Mouse (Mus musculus) adrenal gland, adult 2 months (tissue): ENCODE results near the gene St3gal6. TPM values are rescaled to one million over a fixed set of nuclear protein-coding genes. Genes with fewer than 3 reads are reported as not detected.
A peak's percentile ranks its signal among the peaks of the same experiment; 100 is the strongest.

Source experiments
- DNase-seq: peaks from one replicate; pipeline ENCODE4 v3.0.0; 2021
- polyA plus RNA-seq: library from polyadenylated mRNA; depleted of rRNA; stranded (reverse); fragments of >200 nt; gene quantifications from 2 replicates; pipeline ENCODE4 v1.2.3, GENCODE M21; 2012
- total RNA-seq, 2 experiments: library from RNA; stranded (reverse); gene quantifications; 2 replicates each; pipeline ENCODE4 v1.2.3; 2021

The St3gal6 gene
- total and polyA plus RNA-seq, 3 experiments = 13.3 to 39.8 (median 37.3) TPM

- DNase-seq = no peak
Observed at GRCm38 (mm10) chr16:58521182-58521581, 2.9 kb downstream of the St3gal6 start.

DNA sequence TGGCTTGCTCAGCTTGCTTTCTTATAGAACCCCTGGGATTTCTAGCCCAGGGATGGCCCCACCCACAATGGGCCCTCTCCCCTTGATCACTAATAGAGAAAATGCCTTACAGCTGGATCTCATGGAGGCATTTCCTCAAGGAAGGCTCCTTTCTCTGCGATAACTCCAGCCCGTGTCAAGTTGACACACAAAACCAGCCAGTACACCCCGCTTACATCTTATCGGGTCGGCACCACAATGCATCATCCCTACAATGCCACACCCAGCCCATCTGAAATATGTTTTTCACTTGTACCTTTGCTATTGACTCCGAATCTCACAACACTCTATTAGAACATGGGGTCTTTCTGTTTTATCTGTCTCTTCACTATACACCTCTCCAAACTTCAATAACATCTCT, 3.6 kb downstream of the St3gal6 start:
- no peak for DNase-seq

GRCm38 (mm10) chr16:58519650-58520073, 4.4 kb downstream of the St3gal6 start:
- DNase-seq = no peak

GRCm38 (mm10) chr16:58516960-58517798, 6.9 kb downstream of the St3gal6 start:
- no peak for DNase-seq

DNA sequence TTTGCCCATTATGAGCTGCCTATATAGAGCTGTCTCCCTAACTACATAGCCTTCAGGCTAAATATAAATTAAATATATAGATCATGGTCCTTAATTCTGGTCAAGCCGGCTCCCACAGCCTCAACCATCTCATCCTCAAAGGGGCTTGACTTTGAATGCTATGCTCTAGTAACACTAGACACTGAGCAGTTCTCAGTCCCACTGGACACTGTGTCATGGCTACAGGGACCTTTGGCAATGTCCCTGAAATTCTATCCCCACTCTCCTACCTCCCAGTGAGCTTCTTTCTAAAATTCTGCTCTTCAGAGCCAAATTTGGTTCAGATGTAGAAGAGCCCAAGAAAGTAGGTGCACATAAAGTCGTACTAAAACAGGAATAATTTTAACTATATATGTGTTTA, 7.9 kb downstream of the St3gal6 start:
- no peak for DNase-seq

DNA sequence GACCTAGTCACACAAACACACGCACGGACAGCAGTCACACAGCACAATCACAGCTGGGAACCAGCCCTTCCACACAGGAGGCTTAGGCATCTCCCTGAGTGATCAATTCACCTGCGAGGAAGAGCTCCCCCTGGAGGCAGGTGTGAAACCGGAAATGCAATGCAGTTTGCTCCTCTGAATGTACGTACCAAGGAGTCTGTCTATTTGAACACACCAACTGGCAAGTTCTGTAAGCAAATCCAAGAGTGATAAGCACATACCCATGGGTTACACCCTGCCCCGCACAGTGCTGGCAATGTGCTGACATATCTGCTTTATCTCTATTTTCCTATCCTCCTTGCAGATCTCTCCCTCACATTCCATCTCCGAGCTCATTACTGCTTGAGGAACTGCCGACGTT, 9.5 kb downstream of the St3gal6 start:
- peak; percentile 32 for DNase-seq

DNA sequence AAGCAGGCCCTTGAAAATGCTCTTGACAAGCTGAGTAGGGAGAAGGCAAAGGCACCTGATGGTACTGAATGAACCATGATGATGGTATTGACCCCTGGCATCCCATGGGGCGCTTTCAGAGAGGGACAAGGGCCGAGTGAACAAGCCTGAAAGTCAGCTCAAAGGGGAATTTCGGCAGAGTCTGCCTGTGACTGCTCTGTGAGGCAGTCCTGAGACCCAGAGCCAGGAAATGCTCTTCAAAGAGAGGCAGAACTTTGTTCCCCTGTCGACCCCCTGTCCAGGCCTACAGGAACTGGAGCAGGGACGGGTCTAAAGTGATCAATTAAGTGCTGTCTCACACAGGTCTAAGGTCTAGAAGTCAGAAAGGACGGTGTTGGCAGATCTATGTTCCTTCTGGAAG, 10.3 kb downstream of the St3gal6 start:
- peak; percentile 47 for DNase-seq

- peak; percentile 36 for DNase-seq
Observed at GRCm38 (mm10) chr16:58512887-58513286, 11.2 kb downstream of the St3gal6 start.

GRCm38 (mm10) chr16:58512181-58512761, 11.8 kb downstream of the St3gal6 start:
- DNase-seq = peak; percentile 36

GRCm38 (mm10) chr16:58504945-58505344, 19.1 kb downstream of the St3gal6 start:
- DNase-seq = no peak

GRCm38 (mm10) chr16:58502566-58502965, 21.5 kb downstream of the St3gal6 start:
- DNase-seq = no peak

GRCm38 (mm10) chr16:58501760-58502301, 22.2 kb downstream of the St3gal6 start:
- DNase-seq = no peak

DNA sequence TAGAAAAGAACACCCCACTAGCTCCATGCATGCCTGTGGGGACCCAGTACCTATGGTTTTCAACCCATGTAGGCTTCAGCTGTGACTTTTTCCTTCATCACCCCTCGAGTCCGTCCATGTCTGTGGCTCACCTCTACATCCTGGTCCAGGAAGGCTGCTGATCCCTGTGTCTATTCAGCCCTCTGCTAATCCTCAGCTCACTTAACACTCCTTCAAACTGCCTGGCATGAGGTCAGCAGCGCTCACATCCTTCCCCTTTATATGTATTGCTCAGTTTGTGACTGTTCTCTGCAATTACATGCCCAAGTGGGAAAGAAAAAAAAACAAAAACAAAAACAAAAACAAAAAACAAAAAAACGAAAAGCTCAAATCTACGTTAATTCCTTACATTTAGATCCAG, 24.4 kb downstream of the St3gal6 start:
- no peak for DNase-seq

GRCm38 (mm10) chr16:58499172-58499584, 24.9 kb downstream of the St3gal6 start:
- no peak for DNase-seq

DNA sequence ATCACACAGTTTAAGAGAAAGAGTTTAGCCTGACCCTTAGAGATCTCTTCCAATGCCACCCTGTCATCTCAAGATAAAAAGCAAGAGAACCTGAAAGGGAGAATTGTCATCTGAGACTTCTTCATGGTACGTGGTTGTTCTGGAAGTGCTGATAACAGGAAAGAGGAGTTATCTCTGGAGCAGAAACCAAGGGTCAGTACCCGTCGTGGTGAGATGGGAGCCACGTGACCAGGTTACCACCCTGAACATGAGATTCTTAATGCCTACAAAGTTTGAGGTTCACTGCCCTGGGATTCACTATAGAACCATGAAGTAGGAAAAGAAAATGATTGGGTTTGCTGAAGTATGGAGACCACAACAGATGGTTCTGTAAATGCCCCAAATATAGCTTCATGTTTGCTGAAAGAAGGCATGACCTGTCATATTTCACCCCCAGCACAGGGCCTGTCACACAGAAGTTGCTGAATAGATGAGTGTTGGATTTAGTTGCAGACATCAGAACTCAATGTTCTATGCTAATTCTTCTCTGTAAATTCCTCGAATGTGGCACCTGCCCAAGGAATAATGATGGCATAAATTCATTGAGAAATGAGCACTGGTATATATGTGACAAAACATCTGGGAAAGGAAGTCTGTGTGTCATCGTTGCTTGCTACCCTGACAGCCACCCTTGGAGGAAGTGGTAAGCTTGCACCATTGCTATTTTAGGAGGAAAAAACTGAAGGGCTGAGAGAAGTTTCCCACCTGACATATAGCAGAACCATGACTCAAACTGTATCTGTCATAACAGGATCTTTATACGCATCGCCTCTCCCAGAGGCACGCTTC, 25.9 kb downstream of the St3gal6 start:
- no peak for DNase-seq

DNA sequence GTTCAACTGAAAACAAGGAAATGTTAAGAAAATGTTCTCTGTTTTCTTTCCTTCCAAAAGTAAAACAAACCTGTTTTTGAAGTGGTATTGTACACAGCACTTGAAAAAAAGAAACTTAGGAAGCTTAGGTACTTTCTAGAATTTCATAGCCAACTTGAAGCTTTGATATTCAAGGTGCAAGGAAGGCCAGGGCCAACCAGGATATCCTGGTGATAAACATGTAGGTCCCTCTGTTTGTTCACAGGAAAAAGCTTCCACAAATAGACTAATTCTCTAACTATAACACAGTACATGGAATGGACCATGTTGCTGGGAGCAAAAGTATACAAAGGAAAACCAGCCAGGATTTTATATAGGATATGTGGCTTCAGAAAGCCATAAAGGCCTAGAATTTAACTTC, 27.3 kb downstream of the St3gal6 start:
- no peak for DNase-seq

DNA sequence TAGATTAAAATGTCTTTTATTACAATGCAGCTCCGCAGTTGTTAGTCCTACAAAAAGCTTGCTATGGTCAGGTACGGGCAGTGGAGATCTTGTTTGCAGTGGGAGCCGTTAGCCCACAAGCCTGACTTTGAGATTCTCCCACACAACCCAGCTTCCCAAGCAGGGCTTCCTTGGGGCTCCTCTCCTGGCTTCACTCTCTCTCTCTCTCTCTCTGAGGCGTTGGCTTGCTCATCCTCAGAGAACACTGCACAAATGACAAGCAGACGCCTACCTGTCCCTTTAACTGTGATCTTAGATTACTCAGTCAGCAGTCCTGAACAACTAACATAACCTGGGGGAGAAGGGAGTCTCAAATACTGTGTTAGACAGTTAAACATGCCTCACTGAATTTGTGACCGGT, 36.2 kb downstream of the St3gal6 start:
- DNase-seq = no peak

GRCm38 (mm10) chr16:58482296-58482695, 41.7 kb downstream of the St3gal6 start:
- peak; percentile 24 for DNase-seq

GRCm38 (mm10) chr16:58481906-58482270, 42.2 kb downstream of the St3gal6 start:
- DNase-seq = peak; percentile 41

DNA sequence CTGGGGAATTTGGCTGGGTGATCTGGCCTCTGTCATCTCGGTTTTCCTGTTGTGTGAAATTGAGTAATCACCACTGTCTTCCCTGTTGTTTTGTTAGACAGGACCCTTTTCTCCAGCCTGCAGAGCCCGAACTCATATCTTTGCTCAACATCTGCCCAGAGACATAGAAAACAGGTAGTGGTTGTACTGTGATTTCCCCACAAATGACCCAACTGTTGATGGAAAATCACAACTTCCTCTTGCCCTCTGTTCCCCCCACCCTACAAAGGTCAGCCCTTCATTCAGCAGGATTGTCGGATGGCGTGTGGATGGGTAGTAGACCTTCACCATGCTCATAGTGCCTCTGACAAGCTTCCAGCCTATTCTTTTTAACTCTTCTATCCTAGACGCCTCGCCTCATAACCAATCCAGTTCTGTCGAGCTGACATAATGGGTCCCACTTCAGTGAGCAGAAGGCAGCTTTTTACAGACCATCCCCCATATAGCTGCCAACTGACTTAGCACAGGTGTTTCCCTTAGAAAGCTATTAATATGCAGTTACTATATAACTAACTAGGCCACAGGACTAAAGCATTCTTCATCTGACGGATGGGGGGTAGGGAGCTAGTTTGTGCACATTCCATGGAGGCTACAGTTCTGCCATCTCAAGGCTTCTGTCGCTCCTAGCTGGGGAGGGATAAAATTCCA, 42.7 kb downstream of the St3gal6 start:
- DNase-seq = peak; percentile 14

DNA sequence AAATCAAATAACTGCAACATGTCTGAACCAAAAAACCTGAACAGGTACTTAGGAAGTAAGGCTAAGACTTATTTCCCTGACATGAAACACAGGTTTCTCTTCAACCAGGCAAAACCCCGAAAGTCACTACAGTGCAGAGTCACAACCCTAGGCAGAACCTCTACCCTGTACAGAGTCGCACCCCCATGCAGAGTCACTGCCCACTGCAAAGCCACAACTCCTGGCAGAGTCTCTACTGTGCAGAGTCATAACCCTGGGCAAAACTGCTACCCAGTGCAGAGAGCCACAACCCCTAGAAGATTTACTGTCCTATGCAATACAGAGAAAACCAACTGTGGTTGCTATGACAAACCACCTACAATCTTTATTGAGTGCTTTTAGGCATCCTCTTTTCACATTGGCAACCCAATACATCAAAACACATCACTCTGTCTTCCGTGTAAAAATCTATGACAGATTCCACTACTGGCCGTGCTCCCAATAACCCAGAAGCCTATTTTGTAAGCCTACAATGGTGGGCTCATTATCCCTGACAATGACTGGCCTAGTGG, 44.1 kb downstream of the St3gal6 start:
- DNase-seq = peak; percentile 34

GRCm38 (mm10) chr16:58476363-58476762, 47.7 kb downstream of the St3gal6 start:
- DNase-seq = peak; percentile 39
